Mouse (Mus musculus) hindbrain, postnatal 0 days (tissue): Measurements from ENCODE around the gene Slc27a3. TPM values are rescaled to one million over a fixed set of nuclear protein-coding genes. Genes with fewer than 3 reads are reported as not detected.
A peak's percentile ranks its signal among the peaks of the same experiment; 100 is the strongest.

ENCODE experiments used
- ATAC-seq: fragments of 200-750 bp; cut with Nextera tagmentation; 2 replicates; pipeline ENCODE4 v1.8.0; 2017; ENCODE audit warnings: mild to moderate bottlenecking, moderate TSS enrichment, moderate library complexity
- DNase-seq: peaks from one replicate; pipeline ENCODE4 v3.0.0-alpha.2; 2015; ENCODE audit warnings: low spot score
- H3K27ac ChIP-seq: fragments of 300-500 bp; sonication (generic); 2 replicates; pipeline ENCODE4 v1.5.1; 2014; ENCODE audit warnings: mild to moderate bottlenecking
- H3K27me3 ChIP-seq: fragments of 300-500 bp; sonication (generic); 2 replicates; pipeline ENCODE4 v1.6.1; 2014; ENCODE audit warnings: low read length, mixed read lengths; ENCODE audit not compliant: insufficient read depth
- H3K36me3 ChIP-seq: fragments of 300-500 bp; sonication (generic); 2 replicates; pipeline ENCODE4 v1.6.1; 2014; ENCODE audit warnings: low read length, mixed read lengths; ENCODE audit not compliant: insufficient read depth
- H3K4me1 ChIP-seq: fragments of 300-500 bp; sonication (generic); 2 replicates; pipeline ENCODE4 v1.6.1; 2014; ENCODE audit warnings: antibody characterized with exemption, low read length, mixed read lengths; ENCODE audit not compliant: insufficient read depth
- H3K4me2 ChIP-seq: fragments of 300-500 bp; sonication (generic); 2 replicates; pipeline ENCODE4 v1.6.1; 2014; ENCODE audit warnings: low read depth, mild to moderate bottlenecking, low read length, moderate library complexity, mixed read lengths
- H3K4me3 ChIP-seq: fragments of 300-500 bp; sonication (generic); 2 replicates; pipeline ENCODE4 v1.5.1; 2014; ENCODE audit warnings: low read length
- H3K9ac ChIP-seq: fragments of 300-500 bp; sonication (generic); replicated peaks from 2 replicates; pipeline ENCODE4 v1.6.1; 2014; ENCODE audit warnings: mild to moderate bottlenecking, low read length, moderate library complexity, mixed read lengths
- H3K9me3 ChIP-seq: fragments of 300-500 bp; sonication (generic); 2 replicates; pipeline ENCODE4 v1.6.1; 2016; ENCODE audit warnings: low read length, mixed read lengths
- CTCF ChIP-seq: IDR thresholded peaks from 2 replicates; pipeline ENCODE4 v1.5.1; 2016; ENCODE audit warnings: antibody characterized with exemption, control low read depth, low read depth
- WGBS: fragments of 180-500 bp; shearing (Covaris S2); extraction: QIAGEN DNeasy Blood & Tissue Kit; methylation state at CpG from one replicate; pipeline ENCODE4 v1.1.7; 2014; 5-methylcytosine and 5-hydroxymethylcytosine counted together
- polyA plus RNA-seq: library from polyadenylated mRNA; unstranded; fragments of >200 nt; fragmentation: Nextera tagmentation; extraction: Ambion mirVana; gene quantifications from 2 replicates; pipeline ENCODE4 v1.2.1, GENCODE M21; 2015
- total RNA-seq: library from RNA; depleted of rRNA; stranded (reverse); fragments of >200 nt; gene quantifications from 2 replicates; pipeline ENCODE4 v1.2.3, GENCODE M21; 2014

Slc27a3 gene
- total and polyA plus RNA-seq, 2 experiments from 2014 or later, result 30.3 to 85.1 TPM

- no peak overlapping the region for H3K4me2 ChIP-seq
These were observed 2.9 kb upstream of the Slc27a3 start for GRCm38 (mm10) chr3:90392661-90393060.

GRCm38 (mm10) chr3:90391941-90392340, 2.2 kb upstream of the Slc27a3 start:
- Histone ChIP-seq H3K4me2 (no peak overlapping the region), H3K27ac (no peak overlapping the region), H3K9me3 (no peaks in the 10 kb centered on the region), H3K4me3 (no peak overlapping the region), H3K27me3 (no peaks in the 10 kb centered on the region), H3K36me3 (peaks cover 50% of the 10 kb centered on the region), H3K4me1 (peaks cover 22% of the 10 kb centered on the region; the same call in 1 of the 2 replicates), H3K9ac (0 out of 2 replicates have a peak overlapping the region, but pooled peaks have one; percentile 1)
- no peak for DNase-seq
- WGBS, result 88% methylated on average over 8 of the region's 8 CpGs
- ATAC-seq, result no peak
- TF ChIP-seq CTCF, result no peak

More at GRCm38 (mm10) chr3:90392661-90393060, 2.9 kb upstream of the Slc27a3 start:
- Histone ChIP-seq H3K27me3 (no peaks in the 10 kb centered on the region), H3K9me3 (no peaks in the 10 kb centered on the region), H3K4me3 (no peak overlapping the region), H3K27ac (no peak overlapping the region), H3K4me1 (peaks cover 15% of the 10 kb centered on the region; the same call in 1 of the 2 replicates), H3K9ac (no peak overlapping the region), H3K36me3 (peaks cover 53% of the 10 kb centered on the region)
- no peak for DNase-seq
- 81% methylated on average over 3 of the region's 3 CpGs for WGBS
- TF ChIP-seq CTCF, result no peak
- ATAC-seq, result no peak

- 62% methylated on average over 4 of the region's 4 CpGs for WGBS
- no peak for TF ChIP-seq CTCF
- H3K9me3 ChIP-seq, result no peaks in the 10 kb centered on the region
- no peak for DNase-seq
- H3K9ac ChIP-seq, result no peak overlapping the region
- H3K4me3 ChIP-seq, result no peak overlapping the region
- no peak overlapping the region for H3K27ac ChIP-seq
- no peak for ATAC-seq
- H3K4me2 ChIP-seq, result no peak overlapping the region
- peaks cover 23% of the 10 kb centered on the region; the same call in 1 of the 2 replicates for H3K4me1 ChIP-seq
- no peaks in the 10 kb centered on the region for H3K27me3 ChIP-seq
- peaks cover 41% of the 10 kb centered on the region for H3K36me3 ChIP-seq
These were observed 1.3 kb upstream of the Slc27a3 start for GRCm38 (mm10) chr3:90391004-90391403.

- H3K4me2 ChIP-seq, result peak overlapping the region; percentile 90
- H3K36me3 ChIP-seq, result peaks cover 34% of the 10 kb centered on the region
- DNase-seq (peak; percentile 80), ATAC-seq (peak; percentile 78)
- no peaks in the 10 kb centered on the region for H3K9me3 ChIP-seq
- H3K4me1 ChIP-seq, result peaks cover 23% of the 10 kb centered on the region; the same call in 1 of the 2 replicates
- H3K27ac ChIP-seq, result peak overlapping the region; percentile 95
- TF ChIP-seq CTCF, result peak; percentile 61
- H3K27me3 ChIP-seq, result no peaks in the 10 kb centered on the region
- 5% methylated on average over 53 of the region's 53 CpGs for WGBS
- peak overlapping the region; percentile 92 for H3K9ac ChIP-seq
- peak overlapping the region; percentile 71 for H3K4me3 ChIP-seq
These were observed 820 bp downstream of the Slc27a3 start for GRCm38 (mm10) chr3:90388726-90389510.

- Histone ChIP-seq H3K4me2 (peak overlapping the region; percentile 90), H3K27me3 (no peaks in the 10 kb centered on the region), H3K36me3 (peaks cover 27% of the 10 kb centered on the region), H3K4me3 (peak overlapping the region; percentile 71), H3K9ac (peak overlapping the region; percentile 92; the same call in 1 of the 2 replicates), H3K4me1 (peaks cover 23% of the 10 kb centered on the region), H3K27ac (peak overlapping the region; percentile 95), H3K9me3 (no peaks in the 10 kb centered on the region)
- TF ChIP-seq CTCF, result no peak
- 53% methylated on average over 4 of the region's 4 CpGs for WGBS
- ATAC-seq, result no peak
- DNase-seq, result no peak
These were observed 1.5 kb downstream of the Slc27a3 start for GRCm38 (mm10) chr3:90388192-90388591.

GRCm38 (mm10) chr3:90387483-90387882, 2.3 kb downstream of the Slc27a3 start:
- no peaks in the 10 kb centered on the region for H3K9me3 ChIP-seq

More at GRCm38 (mm10) chr3:90387483-90387882, 2.3 kb downstream of the Slc27a3 start:
- H3K27ac ChIP-seq, result peak overlapping the region; percentile 32; the same call in 1 of the 2 replicates
- H3K27me3 ChIP-seq, result no peaks in the 10 kb centered on the region
- ATAC-seq, result no peak
- peaks cover 20% of the 10 kb centered on the region for H3K36me3 ChIP-seq
- peak overlapping the region; percentile 92; the same call in 1 of the 2 replicates for H3K9ac ChIP-seq
- peak overlapping the region; percentile 90 for H3K4me2 ChIP-seq
- TF ChIP-seq CTCF, result peak; percentile 26; the same call in 1 of the 2 replicates
- H3K4me3 ChIP-seq, result peak overlapping the region; percentile 71
- H3K4me1 ChIP-seq, result peaks cover 23% of the 10 kb centered on the region
- 31% methylated on average over 11 of the region's 11 CpGs for WGBS
- peak; percentile 57 for DNase-seq
